Mouse (Mus musculus) MEL (cell line): ENCODE measurements around the gene Spice1. TPM values are rescaled to one million over a fixed set of nuclear protein-coding genes. Genes with fewer than 3 reads are reported as not detected.

Source experiments
- DNase-seq: peaks from one replicate; pipeline ENCODE4 v3.0.0; 2011; ENCODE audit warnings: low read depth, low spot score
- H3K27ac ChIP-seq: 2 replicates; pipeline ENCODE4 v1.5.1; 2012; ENCODE audit warnings: low read depth, mild to moderate bottlenecking, control low read depth, low read length, moderate library complexity; ENCODE audit not compliant: control insufficient read depth
- H3K27me3 ChIP-seq, 2 experiments: fragments of 150-350 bp in 1 of 2; sonication (generic) in 1 of 2; 2 replicates each; pipeline ENCODE4 v1.6.1; 2012; ENCODE audit warnings: low read length in 2 of 2, mild to moderate bottlenecking in 2 of 2, improper control_type of control experiment in 1 of 2, moderate library complexity in 1 of 2; ENCODE audit not compliant: insufficient read depth in 2 of 2, control insufficient read depth in 1 of 2
- H3K36me3 ChIP-seq, 2 experiments: 2 replicates each; pipeline ENCODE4 v1.6.1; 2012 to 2014; ENCODE audit warnings: low read length in 2 of 2, improper control_type of control experiment in 1 of 2, inconsistent platforms in 1 of 2, mild to moderate bottlenecking in 1 of 2; ENCODE audit not compliant: insufficient read depth in 2 of 2, control insufficient read depth in 1 of 2
- H3K4me1 ChIP-seq, 2 experiments: fragments of 150-350 bp in 1 of 2; sonication (generic) in 1 of 2; 2 replicates each; pipeline ENCODE4 v1.6.1; 2012; ENCODE audit warnings: low read length in 2 of 2, improper control_type of control experiment in 1 of 2, mild to moderate bottlenecking in 1 of 2; ENCODE audit not compliant: insufficient read depth in 2 of 2, control insufficient read depth in 1 of 2
- H3K4me3 ChIP-seq, 2 experiments: fragments of 150-350 bp in 1 of 2; sonication (generic) in 1 of 2; 2 replicates each; pipeline ENCODE4 v1.5.1; 2012; ENCODE audit warnings: low read depth in 2 of 2, low read length in 2 of 2, mild to moderate bottlenecking in 2 of 2, moderate library complexity in 2 of 2, control low read depth in 1 of 2, improper control_type of control experiment in 1 of 2; ENCODE audit not compliant: control insufficient read depth in 1 of 2, insufficient read depth in 1 of 2
- H3K79me2 ChIP-seq: 2 replicates; pipeline ENCODE4 v1.6.1; 2012; ENCODE audit warnings: mild to moderate bottlenecking, low read length, moderate library complexity; ENCODE audit not compliant: control insufficient read depth, poor library complexity, insufficient read depth
- H3K9ac ChIP-seq: 2 replicates; pipeline ENCODE4 v1.6.1; 2012; ENCODE audit warnings: low read depth, mild to moderate bottlenecking, control low read depth, low read length, moderate library complexity; ENCODE audit not compliant: control insufficient read depth, poor library complexity, severe bottlenecking
- H3K9me3 ChIP-seq: fragments of 150-350 bp; sonication (generic); replicated peaks from 2 replicates; pipeline ENCODE4 v1.6.1; 2012; ENCODE audit warnings: mild to moderate bottlenecking, low read length, improper control_type of control experiment, moderate library complexity; ENCODE audit not compliant: insufficient read depth
- CTCF ChIP-seq, 3 experiments: IDR thresholded peaks in 2 of 3; conservative IDR thresholded peaks in 1 of 3; 2 replicates each; pipeline ENCODE4 v1.5.1; 2011 to 2012; ENCODE audit warnings: low read length in 3 of 3, low read depth in 2 of 3, mild to moderate bottlenecking in 2 of 3, improper control_type of control experiment in 1 of 3, inconsistent platforms in 1 of 3, mixed read lengths in 1 of 3, moderate library complexity in 1 of 3; ENCODE audit not compliant: control insufficient read depth in 1 of 3, insufficient read depth in 1 of 3, poor library complexity in 1 of 3, severe bottlenecking in 1 of 3
- E2F4 ChIP-seq: IDR thresholded peaks from 2 replicates; pipeline ENCODE4 v1.6.1; 2011; ENCODE audit warnings: low read depth, low read length, improper control_type of control experiment, borderline replicate concordance
- ELF1 ChIP-seq: IDR thresholded peaks from 2 replicates; pipeline ENCODE4 v1.6.1; 2014; ENCODE audit warnings: low read depth, mild to moderate bottlenecking, inconsistent platforms, low read length, improper control_type of control experiment, moderate library complexity
- ETS1 ChIP-seq: IDR thresholded peaks from 2 replicates; pipeline ENCODE4 v1.6.1; 2012; ENCODE audit warnings: low read depth, mild to moderate bottlenecking, inconsistent platforms, low read length, improper control_type of control experiment, moderate library complexity
- GABPA ChIP-seq: IDR thresholded peaks from 2 replicates; pipeline ENCODE4 v1.6.1; 2012; ENCODE audit warnings: low read depth, mild to moderate bottlenecking, inconsistent platforms, low read length, improper control_type of control experiment, moderate library complexity
- HCFC1 ChIP-seq: IDR thresholded peaks from 2 replicates; pipeline ENCODE4 v1.6.1; 2012; ENCODE audit warnings: low read depth, mild to moderate bottlenecking, inconsistent platforms, low read length, improper control_type of control experiment, moderate library complexity
- JUND ChIP-seq: IDR thresholded peaks from 2 replicates; pipeline ENCODE4 v1.6.1; 2011; ENCODE audit warnings: low read depth, mild to moderate bottlenecking, improper control_type of control experiment, low read length
- MAX ChIP-seq: IDR thresholded peaks from 2 replicates; pipeline ENCODE4 v1.6.1; 2011; ENCODE audit warnings: low read length, improper control_type of control experiment
- MAZ ChIP-seq: IDR thresholded peaks from 2 replicates; pipeline ENCODE4 v1.6.1; 2012; ENCODE audit warnings: low read depth, mild to moderate bottlenecking, inconsistent platforms, low read length, improper control_type of control experiment
- MXI1 ChIP-seq: IDR thresholded peaks from 2 replicates; pipeline ENCODE4 v1.6.1; 2011; ENCODE audit warnings: mild to moderate bottlenecking, low read depth, low read length, improper control_type of control experiment
- MYC ChIP-seq: IDR thresholded peaks from 2 replicates; pipeline ENCODE4 v1.6.1; 2011; ENCODE audit warnings: low read depth, mild to moderate bottlenecking, low read length, improper control_type of control experiment, moderate library complexity
- NELFE ChIP-seq: IDR thresholded peaks from 2 replicates; pipeline ENCODE4 v1.6.1; 2011; ENCODE audit warnings: low read depth, low read length, improper control_type of control experiment
- NRF1 ChIP-seq: IDR thresholded peaks from 2 replicates; pipeline ENCODE4 v1.6.1; 2014; ENCODE audit warnings: low read depth, mild to moderate bottlenecking, inconsistent platforms, low read length, improper control_type of control experiment, moderate library complexity; ENCODE audit not compliant: poor library complexity, insufficient read depth, severe bottlenecking
- POLR2A ChIP-seq, 2 experiments: IDR thresholded peaks; 2 replicates each; pipeline ENCODE4 v1.6.1; 2011 to 2012; ENCODE audit warnings: low read length in 2 of 2, mild to moderate bottlenecking in 2 of 2, control low read depth in 1 of 2, improper control_type of control experiment in 1 of 2, low read depth in 1 of 2, moderate library complexity in 1 of 2; ENCODE audit not compliant: control insufficient read depth in 1 of 2, insufficient read depth in 1 of 2, poor library complexity in 1 of 2
- POLR2AphosphoS2 ChIP-seq: IDR thresholded peaks from 2 replicates; pipeline ENCODE4 v1.6.1; 2011; ENCODE audit warnings: low read length, improper control_type of control experiment
- POLR2AphosphoS5 ChIP-seq: IDR thresholded peaks from 2 replicates; pipeline ENCODE4 v1.6.1; 2012; ENCODE audit warnings: low read depth, borderline replicate concordance, mild to moderate bottlenecking, inconsistent platforms, low read length, moderate library complexity, mixed read lengths
- RAD21 ChIP-seq: IDR thresholded peaks from 2 replicates; pipeline ENCODE4 v1.6.1; 2011; ENCODE audit warnings: mild to moderate bottlenecking, low read depth, low read length, improper control_type of control experiment
- SIN3A ChIP-seq: IDR thresholded peaks from 2 replicates; pipeline ENCODE4 v1.6.1; 2012; ENCODE audit warnings: low read length, improper control_type of control experiment, inconsistent platforms
- TAL1 ChIP-seq: IDR thresholded peaks from 2 replicates; pipeline ENCODE4 v1.6.1; 2012; ENCODE audit warnings: mild to moderate bottlenecking, inconsistent platforms, low read length, moderate library complexity, mixed read lengths
- TBP ChIP-seq: IDR thresholded peaks from 2 replicates; pipeline ENCODE4 v1.8.0; 2011; ENCODE audit warnings: low read depth, low read length, improper control_type of control experiment
- TCF12 ChIP-seq: IDR thresholded peaks from 2 replicates; pipeline ENCODE4 v1.6.1; 2014; ENCODE audit warnings: low read depth, mild to moderate bottlenecking, inconsistent platforms, low read length, improper control_type of control experiment, moderate library complexity
- USF1 ChIP-seq: IDR thresholded peaks from 2 replicates; pipeline ENCODE4 v1.6.1; 2014; ENCODE audit warnings: low read depth, mild to moderate bottlenecking, inconsistent platforms, low read length, improper control_type of control experiment, moderate library complexity
- ZMIZ1 ChIP-seq: IDR thresholded peaks from 2 replicates; pipeline ENCODE4 v1.6.1; 2012; ENCODE audit warnings: low read depth, mild to moderate bottlenecking, inconsistent platforms, low read length, improper control_type of control experiment, moderate library complexity
- ZNF384 ChIP-seq: IDR thresholded peaks from 2 replicates; pipeline ENCODE4 v1.6.1; 2012; ENCODE audit warnings: low read depth, mild to moderate bottlenecking, inconsistent platforms, low read length, improper control_type of control experiment
- polyA plus RNA-seq, 2 experiments: library from polyadenylated mRNA; stranded (reverse) in 1 of 2; unstranded in 1 of 2; fragments of >175 nt in 1 of 2; fragments of >200 nt in 1 of 2; gene quantifications; 2 replicates each; pipeline versions ENCODE4 v1.2.1 to v1.2.4; 2012; ENCODE audit warnings: low replicate concordance in 2 of 2, low read depth in 1 of 2; ENCODE audit not compliant: insufficient read length in 2 of 2, insufficient read depth in 1 of 2, missing spikeins in 1 of 2
- total RNA-seq: library from RNA; depleted of rRNA; stranded (reverse); fragments of 300-350 nt; gene quantifications from 2 replicates; pipeline ENCODE4 v1.2.3, GENCODE M21; 2012; rRNA removed

The Spice1 gene
- total RNA-seq (14.4 and 14.8 TPM in 2 replicates), polyA plus RNA-seq (10 to 100 TPM in 1 of 2 experiments, not detected in 1; 24.1 TPM)

DNA sequence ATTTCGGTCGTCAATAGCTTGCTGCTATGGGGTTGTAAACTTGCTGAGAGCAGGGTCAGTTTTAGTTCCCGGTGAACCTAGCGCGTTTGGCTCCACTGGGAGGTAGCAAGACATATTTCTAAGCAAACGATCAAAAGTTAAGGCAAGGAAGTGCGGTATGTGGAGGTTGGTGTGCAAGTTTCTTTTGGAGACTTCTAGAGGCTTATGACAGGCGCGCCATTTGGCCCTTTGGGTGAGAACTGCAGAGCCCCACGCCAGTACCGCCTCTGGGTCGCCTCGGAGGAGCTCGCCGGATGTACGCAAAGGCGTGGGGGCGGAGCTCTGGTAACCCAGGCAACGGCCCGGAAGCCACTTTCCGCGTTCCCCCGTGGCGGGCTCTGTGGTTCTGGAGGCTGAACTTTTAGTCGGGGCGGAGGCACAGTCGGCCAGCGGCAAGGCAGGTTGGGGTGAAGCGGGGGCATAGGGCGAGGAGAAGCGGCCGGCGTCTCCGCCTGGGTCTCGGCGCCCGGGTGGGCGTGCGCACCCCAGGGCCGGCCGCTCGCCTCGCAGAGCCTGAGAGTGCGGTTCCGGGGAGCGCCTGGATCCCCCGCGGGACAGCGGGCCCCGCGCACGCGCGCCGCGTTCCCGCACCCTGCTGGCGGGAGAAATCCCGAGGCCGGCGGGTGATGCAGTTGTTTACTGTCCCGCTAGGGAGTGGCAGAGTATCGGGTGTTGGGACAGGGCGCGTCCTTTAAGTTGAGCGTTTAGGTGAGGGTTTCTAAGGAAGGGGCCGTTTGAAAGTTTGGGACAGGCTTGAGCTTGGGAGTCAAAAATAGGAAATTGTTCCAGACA is at the start of gene Spice1:
Spice1 (plus strand) TSS at position 51 of the 831 bp plus-strand sequence.
- TF ChIP-seq ETS1 (no peak), POLR2AphosphoS5 (no peak), HCFC1 (peak; percentile 83), E2F4 (peak; percentile 71; the same call in 1 of the 2 replicates), MAX (0 out of 2 replicates have a peak, but pooled peaks have one; percentile 35), TAL1 (no peak), MYC (0 out of 2 replicates have a peak, but pooled peaks have one; percentile 33), ELF1 (peak; percentile 69), ZNF384 (no peak), TCF12 (peak; percentile 57), CTCF (IDR thresholded peaks at IDR 0.05 in 2 of 3, conservative IDR thresholded peaks at IDR 0.05 in 1 of 3; ENCODE audit: control insufficient read depth in 1 of 3, insufficient read depth in 1 of 3, low read depth in 2 of 3, low read length in 3 of 3, poor library complexity in 1 of 3, severe bottlenecking in 1 of 3) (peak in 2 of 3 experiments; percentile 27 to 30; a peak in 3 of 6 replicates), GABPA (no peak), POLR2AphosphoS2 (peak; percentile 69; the same call in 1 of the 2 replicates), SIN3A (peak; percentile 93), ZMIZ1 (0 out of 2 replicates have a peak, but pooled peaks have one; percentile 57), POLR2A (IDR thresholded peaks at IDR 0.05; ENCODE audit: control insufficient read depth in 1 of 2, insufficient read depth in 1 of 2, low read depth in 1 of 2, low read length in 2 of 2, poor library complexity in 1 of 2) (peak; percentile 65 to 85; a peak in 3 of 4 replicates), MAZ (no peak), MXI1 (peak; percentile 91), NELFE (peak; percentile 72), RAD21 (peak; percentile 8), USF1 (no peak), NRF1 (peak; percentile 75), TBP (peak; percentile 56; the same call in 1 of the 2 replicates), JUND (no peak)
- Histone ChIP-seq H3K4me1 (peaks cover 7 to 21% of the 10 kb centered on the region in 2 experiments), H3K79me2 (no peaks in the 10 kb centered on the region; the same call in 1 of the 2 replicates), H3K9ac (peak within 1 kb of the TSS; percentile 73), H3K27ac (peak within 1 kb of the TSS; percentile 56), H3K27me3 (no peaks in the 10 kb centered on the region), H3K4me3 (peak within 1 kb of the TSS; percentile 60 to 84), H3K9me3 (no peaks in the 10 kb centered on the region), H3K36me3 (peaks cover 0 to 25% of the 10 kb centered on the region in 2 experiments; a peak in 2 of 4 replicates)
- DNase-seq, result peak; percentile 94
